Mouse (Mus musculus) cerebellum, adult 2 months (tissue): Measurements from ENCODE around the gene Plrg1. TPM values are rescaled to one million over a fixed set of nuclear protein-coding genes. Genes with fewer than 3 reads are reported as not detected.

ENCODE experiments used
- DNase-seq, 2 experiments: peaks; one replicate each; pipeline ENCODE4 v3.0.0; 2021
- H3K27ac ChIP-seq: fragments of 200-500 bp; 2 replicates; pipeline ENCODE4 v1.5.1; 2012; ENCODE audit warnings: low read length, control low read depth, inconsistent platforms; ENCODE audit not compliant: insufficient read depth
- H3K27me3 ChIP-seq: fragments of 200-500 bp; 2 replicates; pipeline ENCODE4 v1.6.1; 2012; ENCODE audit warnings: inconsistent platforms, mild to moderate bottlenecking, low read length, moderate library complexity; ENCODE audit not compliant: control insufficient read depth, insufficient read depth
- H3K4me1 ChIP-seq: fragments of 200-500 bp; 2 replicates; pipeline ENCODE4 v1.6.1; 2011; ENCODE audit warnings: low read length; ENCODE audit not compliant: control insufficient read depth, insufficient read depth
- H3K4me3 ChIP-seq: fragments of 200-500 bp; replicated peaks from 2 replicates; pipeline ENCODE3; 2011; ENCODE audit warnings: mild to moderate bottlenecking, low read depth, low read length, control low read depth; ENCODE audit not compliant: insufficient read depth
- CTCF ChIP-seq: fragments of 200-500 bp; IDR thresholded peaks from 2 replicates; pipeline ENCODE4 v1.5.1; 2011; ENCODE audit warnings: low read depth, mild to moderate bottlenecking, control low read depth, low read length, moderate library complexity, borderline replicate concordance; ENCODE audit not compliant: insufficient read depth
- POLR2A ChIP-seq: fragments of 200-500 bp; IDR thresholded peaks from 2 replicates; pipeline ENCODE4 v1.6.1; 2011; ENCODE audit warnings: low read length, control low read depth, borderline replicate concordance; ENCODE audit not compliant: insufficient read depth
- WGBS: fragments of 180-500 bp; shearing (Covaris S2); methylation state at CpG from one replicate; pipeline ENCODE4 v1.1.7; 2018; 5-methylcytosine and 5-hydroxymethylcytosine counted together
- polyA plus RNA-seq: library from polyadenylated mRNA; depleted of rRNA; stranded (reverse); fragments of >200 nt; gene quantifications from 2 replicates; pipeline ENCODE4 v1.2.3, GENCODE M21; 2012; rRNA removed

Plrg1 gene
- 60.5 and 62.5 TPM in 2 replicates for polyA plus RNA-seq

DNA sequence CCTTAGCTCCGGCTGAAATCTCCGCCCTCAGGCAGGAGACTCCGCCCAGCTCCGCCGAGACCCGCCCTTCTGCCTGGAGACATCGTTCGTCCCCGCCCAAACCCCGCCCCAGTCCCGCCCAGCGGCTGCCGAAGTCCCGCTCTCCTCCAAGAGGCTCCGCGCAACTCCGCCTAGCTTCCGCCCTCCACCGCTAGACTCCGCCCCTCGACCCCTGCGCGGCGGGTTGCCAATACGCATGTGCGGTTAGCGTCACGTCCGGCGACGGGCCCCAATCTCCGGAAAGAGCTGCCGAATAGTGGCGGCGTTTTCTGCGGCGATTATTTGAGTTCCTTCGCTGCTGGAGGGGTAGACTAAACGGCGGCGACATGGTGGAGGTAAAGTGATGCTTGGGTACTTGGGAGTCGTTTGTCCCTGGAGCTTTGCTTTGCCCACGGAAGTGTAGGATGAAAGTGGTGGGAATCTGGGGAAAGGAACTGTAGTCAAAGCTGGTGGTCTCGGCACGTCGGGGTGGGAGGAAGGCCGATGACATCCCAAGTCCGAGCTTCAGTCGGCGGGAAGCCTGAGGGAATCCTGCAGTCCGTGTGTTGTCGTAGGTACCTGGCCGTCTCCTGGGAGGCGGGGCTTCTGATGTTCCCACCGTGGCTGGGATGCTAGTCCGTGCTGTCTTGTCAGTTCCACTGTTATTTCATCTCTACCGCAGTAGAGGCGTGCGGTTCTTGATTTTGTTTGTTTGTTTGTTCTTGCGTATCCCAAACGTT lies at the start of gene Plrg1:
Gene Plrg1, plus strand, starts transcription at position 242 of the 758 bp plus-strand sequence.
- H3K4me3 ChIP-seq: peak within 1 kb of the TSS; percentile 90
- peak within 1 kb of the TSS; percentile 48 for H3K27ac ChIP-seq
- peak; percentile 98 to 99 for DNase-seq
- 1% methylated on average over 61 of the region's 61 CpGs for WGBS
- no peaks in the 10 kb centered on the region for H3K27me3 ChIP-seq
- TF ChIP-seq CTCF (no peak), POLR2A (peak; percentile 88)
- no peaks in the 10 kb centered on the region for H3K4me1 ChIP-seq

DNA sequence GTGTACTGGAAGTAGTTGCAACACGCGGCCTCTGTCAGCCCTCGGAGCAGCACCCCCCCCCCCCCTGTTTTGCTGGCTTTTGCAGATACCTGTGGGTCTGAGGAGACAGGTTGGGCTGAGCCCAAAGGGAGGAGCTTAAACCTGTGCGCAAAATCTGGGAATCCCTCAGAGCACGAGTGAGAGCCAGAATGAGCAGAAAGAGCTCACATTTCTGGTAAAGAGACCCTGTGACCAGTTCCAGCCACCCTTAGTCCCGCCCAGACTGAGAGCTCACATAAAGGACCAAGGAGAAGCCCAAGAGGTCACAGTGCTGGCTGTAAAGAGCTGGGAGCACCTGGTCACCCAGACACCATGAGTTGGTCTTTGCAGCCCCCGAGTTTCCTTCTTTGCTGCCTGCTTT lies 47.8 kb upstream of the Plrg1 start, which contains the start of gene Fgg:
Gene Fgg, plus strand, starts transcription at position 168 of the 400 bp plus-strand sequence.
- H3K27me3 ChIP-seq: no peaks in the 10 kb centered on the region
- H3K4me3 ChIP-seq: no peak within 1 kb of the TSS
- no peak within 1 kb of the TSS for H3K27ac ChIP-seq
- TF ChIP-seq CTCF: no peak
- TF ChIP-seq POLR2A: no peak
- H3K4me1 ChIP-seq: no peaks in the 10 kb centered on the region
- DNase-seq: no peak
- WGBS: 53% methylated on average over 7 of the region's 7 CpGs

DNA sequence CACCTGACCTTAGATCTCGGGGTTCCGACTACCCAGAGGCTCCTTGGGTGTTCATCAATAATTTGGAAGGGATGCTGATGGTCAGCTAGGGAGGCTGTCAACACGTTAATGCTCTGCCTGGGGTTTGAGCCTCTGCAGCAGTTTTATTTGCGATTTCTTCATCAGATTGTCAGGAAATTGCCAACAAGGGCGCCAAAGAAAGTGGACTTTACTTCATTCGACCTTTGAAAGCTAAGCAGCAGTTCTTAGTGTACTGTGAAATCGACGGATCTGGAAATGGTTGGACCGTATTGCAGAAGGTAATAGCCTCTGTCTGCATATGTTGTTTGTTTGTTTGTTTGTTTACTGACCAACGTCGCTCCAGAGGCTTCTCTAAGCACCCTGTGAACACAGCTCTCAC lies 45.0 kb upstream of the Plrg1 start:
- TF ChIP-seq POLR2A: no peak
- TF ChIP-seq CTCF: no peak
- WGBS: 81% methylated on average over 11 of the region's 11 CpGs
- Histone ChIP-seq H3K27me3 (no peaks in the 10 kb centered on the region), H3K4me3 (no peak overlapping the region), H3K27ac (no peak overlapping the region), H3K4me1 (no peaks in the 10 kb centered on the region)
- no peak for DNase-seq

DNA sequence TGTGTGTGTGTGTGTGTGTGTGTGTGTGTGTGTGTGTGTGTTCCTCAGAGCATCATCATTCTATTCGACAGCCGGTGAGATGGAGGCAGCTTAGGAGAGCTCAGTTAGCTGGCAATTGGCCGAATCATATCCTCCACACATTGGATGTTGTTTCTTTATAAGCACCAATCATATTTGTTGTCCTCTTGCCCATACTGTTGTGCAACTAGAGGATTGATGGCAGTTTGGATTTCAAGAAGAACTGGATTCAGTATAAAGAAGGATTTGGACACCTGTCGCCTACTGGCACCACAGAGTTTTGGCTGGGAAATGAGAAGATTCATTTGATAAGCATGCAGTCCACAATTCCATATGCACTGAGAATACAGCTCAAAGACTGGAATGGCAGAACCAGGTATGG lies 44.2 kb upstream of the Plrg1 start:
- WGBS: 73% methylated on average over 4 of the region's 4 CpGs
- H3K27me3 ChIP-seq: no peaks in the 10 kb centered on the region
- TF ChIP-seq POLR2A: no peak
- TF ChIP-seq CTCF: no peak
- no peak overlapping the region for H3K4me3 ChIP-seq
- DNase-seq: no peak
- no peaks in the 10 kb centered on the region for H3K4me1 ChIP-seq
- no peak overlapping the region for H3K27ac ChIP-seq

DNA sequence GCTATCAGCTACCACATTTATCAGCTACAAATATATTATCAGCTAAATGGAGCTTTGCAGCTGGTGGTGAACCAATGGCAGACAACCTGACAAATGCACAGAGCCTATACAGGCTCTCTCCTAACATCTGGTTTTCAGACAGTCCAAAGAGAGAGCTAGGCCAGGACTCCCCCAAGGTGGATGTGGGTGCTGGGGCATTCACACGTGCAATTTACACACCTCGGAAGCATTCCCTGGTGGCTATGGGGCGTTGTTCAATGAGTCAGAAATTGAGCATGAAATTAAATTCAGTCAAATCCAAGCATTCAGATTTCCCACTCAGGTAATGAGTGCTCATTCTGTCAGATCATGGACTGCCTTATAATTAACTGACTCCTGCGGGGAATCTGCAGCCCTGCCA lies 43.8 kb upstream of the Plrg1 start:
- Histone ChIP-seq H3K4me1 (no peaks in the 10 kb centered on the region), H3K27ac (no peak overlapping the region), H3K27me3 (no peaks in the 10 kb centered on the region), H3K4me3 (no peak overlapping the region)
- DNase-seq: no peak
- TF ChIP-seq CTCF (no peak), POLR2A (no peak)
- WGBS: 46% methylated on average over 4 of the region's 4 CpGs

DNA sequence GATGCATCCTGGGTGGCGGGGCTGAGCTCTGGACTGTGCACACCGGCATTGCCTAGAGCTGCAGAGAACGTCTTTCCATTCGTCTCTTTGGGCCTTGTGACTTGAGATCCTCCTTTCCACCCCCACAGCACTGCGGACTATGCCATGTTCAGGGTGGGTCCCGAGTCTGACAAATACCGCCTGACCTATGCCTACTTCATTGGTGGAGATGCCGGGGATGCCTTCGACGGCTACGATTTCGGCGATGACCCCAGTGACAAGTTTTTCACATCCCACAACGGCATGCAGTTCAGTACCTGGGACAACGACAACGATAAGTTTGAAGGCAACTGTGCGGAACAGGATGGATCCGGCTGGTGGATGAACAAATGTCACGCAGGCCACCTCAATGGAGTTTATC lies 42.7 kb upstream of the Plrg1 start:
- H3K4me3 ChIP-seq: no peak overlapping the region
- no peak overlapping the region for H3K27ac ChIP-seq
- DNase-seq: no peak
- no peaks in the 10 kb centered on the region for H3K27me3 ChIP-seq
- H3K4me1 ChIP-seq: no peaks in the 10 kb centered on the region
- TF ChIP-seq POLR2A (no peak), CTCF (no peak)
- WGBS: 94% methylated on average over 19 of the region's 19 CpGs

DNA sequence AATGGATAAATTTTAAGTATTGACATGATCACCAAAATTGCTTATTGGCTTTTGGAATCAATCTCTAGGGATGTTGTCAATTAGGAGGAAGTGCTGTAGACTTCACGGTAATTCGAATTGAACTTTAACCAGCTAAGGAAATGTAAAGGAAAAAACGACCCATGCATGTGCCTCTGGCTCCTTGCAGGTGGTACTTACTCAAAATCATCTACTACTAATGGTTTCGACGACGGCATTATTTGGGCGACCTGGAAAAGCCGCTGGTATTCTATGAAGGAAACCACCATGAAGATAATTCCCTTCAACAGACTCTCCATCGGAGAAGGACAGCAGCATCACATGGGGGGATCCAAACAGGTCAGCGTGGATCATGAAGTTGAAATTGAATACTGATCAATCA lies 41.4 kb upstream of the Plrg1 start:
- Histone ChIP-seq H3K4me1 (no peaks in the 10 kb centered on the region), H3K27ac (no peak overlapping the region), H3K4me3 (no peak overlapping the region), H3K27me3 (no peaks in the 10 kb centered on the region)
- WGBS: 89% methylated on average over 10 of the region's 10 CpGs
- TF ChIP-seq CTCF (no peak), POLR2A (no peak)
- DNase-seq: no peak

DNA sequence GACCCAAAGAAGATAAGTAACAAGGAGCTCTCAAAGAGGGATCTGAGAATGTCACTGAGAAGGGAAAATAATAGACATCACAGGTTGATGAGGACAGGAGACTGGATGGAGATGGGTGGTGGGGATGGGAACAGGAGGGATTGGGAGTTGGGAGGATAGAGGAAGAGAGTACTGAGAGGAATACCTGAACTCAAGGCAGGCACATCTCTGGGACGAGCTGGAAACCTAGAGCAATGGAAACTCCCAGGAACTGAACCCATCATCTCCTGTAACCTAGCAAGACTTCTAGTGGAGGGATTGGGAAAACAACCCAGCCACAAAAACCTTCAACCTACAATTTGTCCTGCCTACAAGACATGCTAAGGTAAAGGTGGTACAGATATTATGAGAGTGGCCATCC lies 39.1 kb upstream of the Plrg1 start:
- WGBS: 85% methylated on average over 1 of the region's 1 CpGs
- DNase-seq: no peak
- no peaks in the 10 kb centered on the region for H3K4me1 ChIP-seq
- no peak overlapping the region for H3K4me3 ChIP-seq
- H3K27ac ChIP-seq: no peak overlapping the region
- TF ChIP-seq POLR2A: no peak
- TF ChIP-seq CTCF: no peak
- no peaks in the 10 kb centered on the region for H3K27me3 ChIP-seq
